21 mouse cellular contexts compared by ENCODE assay signal in genomic region chr2:32061189-32061588, GRCm38 (mm10). TPM values are rescaled to one million over a fixed set of nuclear protein-coding genes. Genes with fewer than 3 reads are reported as not detected.
DNase-seq lines count a peak whose midpoint lies in the region; ATAC-seq lines count a peak whose summit lies in the region.
"Had no signal": no experiment of that assay in that cellular context is flagged by ENCODE, and none has a peak within 500 bp of the region (broad histone marks: within the 10 kb centered on the region; RNA-seq: fewer than 3 reads in every experiment).

No protein-coding gene starts in this region.

- H3K9ac ChIP-seq in heart, embryonic 13.5 days, result peak overlapping the region; percentile 47; the same call in 1 of the 2 replicates
- no peak overlapping the region for H3K9ac ChIP-seq in forebrain, embryonic 16.5 days (replicated peaks; ENCODE audit: low read depth, low read length)
- H3K9ac ChIP-seq: embryonic facial prominence, embryonic 15.5 days; forebrain, postnatal 0 days; hindbrain, embryonic 14.5 days; lung, embryonic 15.5 days; neural tube, embryonic 15.5 days had no signal

- H3K27me3 ChIP-seq in heart, embryonic 13.5 days (replicated peaks), result no peaks in the 10 kb centered on the region
- H3K27me3 ChIP-seq in forebrain, embryonic 16.5 days (replicated peaks; ENCODE audit: control insufficient read depth, insufficient read depth, low read length), result no peaks in the 10 kb centered on the region
- H3K27me3 ChIP-seq: embryonic facial prominence, embryonic 15.5 days; lung, embryonic 15.5 days; neural tube, embryonic 15.5 days had no signal

- no peak for DNase-seq in heart, adult 8-10 months (ENCODE audit: low spot score)
- DNase-seq in thymus, postnatal 36 days, result peak; percentile 51 to 65
- no peak for DNase-seq in thymus, postnatal 10 days (ENCODE audit: low spot score in 2 of 2)
- DNase-seq in liver, result peak; percentile 65
- peak; percentile 55 for DNase-seq in naive thymus-derived CD4-positive, alpha-beta T cell, adult 2 months (ENCODE audit: low read depth)
- no peak for DNase-seq in cerebellum, postnatal 36 days
- DNase-seq: cerebellum, postnatal 10 days; forebrain, postnatal 0 days; gastrocnemius, postnatal 10 days; kidney, adult 8-10 months; layer of hippocampus, postnatal 36 days; spleen, adult 18-20 months had no signal

- WGBS in heart, embryonic 13.5 days, result 35% methylated on average over 2 of the region's 2 CpGs
- 63% methylated on average over 2 of the region's 2 CpGs for WGBS in forebrain, embryonic 16.5 days

- H3K4me3 ChIP-seq in heart, embryonic 13.5 days, result no peak overlapping the region
- H3K4me3 ChIP-seq in forebrain, embryonic 16.5 days (replicated peaks; ENCODE audit: low read length), result no peak overlapping the region
- H3K4me3 ChIP-seq: embryonic facial prominence, embryonic 15.5 days; limb, embryonic 10.5 days; lung, embryonic 15.5 days; neural tube, embryonic 15.5 days had no signal

- ATAC-seq in heart, embryonic 13.5 days (ENCODE audit: extremely low read depth, insufficient number of reproducible peaks, low FRiP score, low TSS enrichment), result no peak
- ATAC-seq in forebrain, embryonic 16.5 days, result no peak
- ATAC-seq: forebrain, postnatal 0 days; Patski had no signal

- no peak overlapping the region for H3K4me2 ChIP-seq in heart, embryonic 13.5 days
- H3K4me2 ChIP-seq in forebrain, embryonic 16.5 days (ENCODE audit: low read length), result no peak overlapping the region
- H3K4me2 ChIP-seq: embryonic facial prominence, embryonic 15.5 days; hindbrain, embryonic 14.5 days; lung, embryonic 15.5 days; neural tube, embryonic 15.5 days had no signal

- H3K9me3 ChIP-seq in heart, embryonic 13.5 days, result no peaks in the 10 kb centered on the region
- no peaks in the 10 kb centered on the region for H3K9me3 ChIP-seq in forebrain, embryonic 16.5 days (ENCODE audit: control insufficient read depth, low read length)
- H3K9me3 ChIP-seq: embryonic facial prominence, embryonic 15.5 days; limb, embryonic 10.5 days; lung, embryonic 15.5 days; neural tube, embryonic 15.5 days had no signal

- no peaks in the 10 kb centered on the region for H3K36me3 ChIP-seq in heart, embryonic 13.5 days
- H3K36me3 ChIP-seq in forebrain, embryonic 16.5 days (ENCODE audit: control insufficient read depth, insufficient read depth), result no peaks in the 10 kb centered on the region
- H3K36me3 ChIP-seq: embryonic facial prominence, embryonic 15.5 days; limb, embryonic 10.5 days; lung, embryonic 15.5 days; neural tube, embryonic 15.5 days had no signal

- peak overlapping the region; percentile 96 for H3K27ac ChIP-seq in heart, embryonic 13.5 days (replicated peaks)
- H3K27ac ChIP-seq in forebrain, embryonic 16.5 days (ENCODE audit: low read length), result no peak overlapping the region
- H3K27ac ChIP-seq: embryonic facial prominence, embryonic 15.5 days; hindbrain, embryonic 14.5 days; limb, embryonic 10.5 days; lung, embryonic 15.5 days; neural tube, embryonic 15.5 days had no signal

- peaks cover 98% of the 10 kb centered on the region for H3K4me1 ChIP-seq in heart, embryonic 13.5 days
- no peaks in the 10 kb centered on the region for H3K4me1 ChIP-seq in forebrain, embryonic 16.5 days (replicated peaks; ENCODE audit: control insufficient read depth, insufficient read depth, low read length)
- H3K4me1 ChIP-seq: embryonic facial prominence, embryonic 15.5 days; lung, embryonic 15.5 days had no signal

RNA-seq across cellular contexts. Expression of gene Fam78a, which starts 23.5 kb away (rescaled TPM):
- 29.3 and 32.8 TPM in 2 replicates for polyA plus RNA-seq in heart, embryonic 13.5 days (2015; fragmentation: Nextera tagmentation; extraction: Ambion mirVana)
- total RNA-seq in heart, adult 8-10 months (2022), result 10 to 100 TPM; 12.7 to 26.1 (median 16.3) TPM
- polyA plus RNA-seq in forebrain, embryonic 16.5 days (2015; fragmentation: Nextera tagmentation; extraction: Ambion mirVana), result 0.20 and 0.48 TPM in 2 replicates

RNA-seq across cellular contexts. Expression of gene Plpp7, which starts 34.1 kb away (rescaled TPM):
- polyA plus RNA-seq in heart, embryonic 13.5 days (2015; fragmentation: Nextera tagmentation; extraction: Ambion mirVana), result 13.9 and 14.2 TPM in 2 replicates
- 10 to 100 TPM; 34.7 to 48.9 (median 42.6) TPM for total RNA-seq in heart, adult 8-10 months (2022)
- 19.6 and 20.6 TPM in 2 replicates for polyA plus RNA-seq in forebrain, embryonic 16.5 days (2015; fragmentation: Nextera tagmentation; extraction: Ambion mirVana)
- total RNA-seq: monocyte, adult 5-6 weeks had no signal

Comparison
In these comparisons a context has a peak if more than half of its experiments do, and no peak if none do; other contexts are left out.
1. DNase-seq: peak in thymus, postnatal 36 days (2 of 2), liver (single experiment) and naive thymus-derived CD4-positive, alpha-beta T cell, adult 2 months (single experiment); none in heart, adult 8-10 months (single experiment), thymus, postnatal 10 days (0 of 2) and cerebellum, postnatal 36 days (0 of 2).
2. RNA of gene Fam78a, which starts 23.5 kb away (polyA plus RNA-seq): 29.3 to 32.8 TPM in heart, embryonic 13.5 days; 0.20 to 0.48 TPM in forebrain, embryonic 16.5 days; every median in the first group is over 10 times any median in the second.